Mouse (Mus musculus) myocyte (in vitro differentiated cells): Measurements from ENCODE around the gene Dysf.

ENCODE experiments used
- MAX ChIP-seq: IDR thresholded peaks from one replicate; pipeline ENCODE4 v1.6.1; 2011; ENCODE audit warnings: low read depth, mild to moderate bottlenecking, control low read depth
- POLR2A ChIP-seq: IDR thresholded peaks from one replicate; pipeline ENCODE4 v1.6.1; 2011; ENCODE audit warnings: low read depth, mild to moderate bottlenecking, control low read depth, moderate library complexity; ENCODE audit not compliant: insufficient read length
- POLR2AphosphoS2 ChIP-seq: IDR thresholded peaks from one replicate; pipeline ENCODE4 v1.6.1; 2011; ENCODE audit warnings: low read depth, control low read depth; ENCODE audit not compliant: insufficient read length
- TCF12 ChIP-seq: IDR thresholded peaks from one replicate; pipeline ENCODE4 v1.6.1; 2011; ENCODE audit warnings: mild to moderate bottlenecking, control low read depth; ENCODE audit not compliant: poor library complexity, insufficient read depth, severe bottlenecking
- TCF3 ChIP-seq: IDR thresholded peaks from one replicate; pipeline ENCODE4 v1.6.1; 2011; ENCODE audit warnings: low read depth, control low read depth; ENCODE audit not compliant: insufficient read length
- USF1 ChIP-seq: IDR thresholded peaks from one replicate; pipeline ENCODE4 v1.6.1; 2011; ENCODE audit warnings: low read depth, mild to moderate bottlenecking, control low read depth, moderate library complexity

DNA sequence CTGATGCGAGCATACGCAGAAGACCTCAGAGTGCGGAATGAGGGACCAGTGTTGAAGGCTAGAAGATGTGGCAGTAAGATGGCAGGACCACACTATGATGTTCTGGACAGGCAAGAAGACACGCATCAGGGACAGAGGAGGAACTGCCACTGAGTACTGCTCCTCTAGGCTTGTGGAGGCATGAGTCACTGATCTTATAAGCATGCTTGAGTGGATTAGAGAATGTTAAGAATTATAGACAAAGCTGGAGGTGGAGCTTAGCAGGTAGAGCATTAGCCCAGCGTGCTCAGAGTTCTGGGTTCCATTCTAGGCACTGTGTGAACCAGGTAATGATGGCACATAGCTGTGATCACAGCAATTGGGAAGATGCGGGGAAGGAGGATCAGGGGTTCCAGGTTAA is 165.2 kb downstream of the Dysf start:
- TF ChIP-seq POLR2A = no peak
- no peak for TF ChIP-seq POLR2AphosphoS2
- TF ChIP-seq USF1 = no peak
- TF ChIP-seq TCF12 = no peak
- no peak for TF ChIP-seq MAX
- no peak for TF ChIP-seq TCF3
